Mouse (Mus musculus) midbrain, embryonic 14.5 days (tissue): ENCODE data around the gene Irf2bp1. TPM values are rescaled to one million over a fixed set of nuclear protein-coding genes. Genes with fewer than 3 reads are reported as not detected.
A peak's percentile ranks its signal among the peaks of the same experiment; 100 is the strongest.

Source experiments
- ATAC-seq: fragments of 200-750 bp; cut with Nextera tagmentation; 2 replicates; pipeline ENCODE4 v1.8.0; 2017; ENCODE audit warnings: moderate number of reproducible peaks, moderate library complexity; ENCODE audit not compliant: low FRiP score, low TSS enrichment
- DNase-seq: peaks from one replicate; pipeline ENCODE4 v3.0.0-alpha.2; 2015
- H3K27ac ChIP-seq: fragments of 300-500 bp; sonication (generic); replicated peaks from 2 replicates; pipeline ENCODE4 v1.5.1; 2014; ENCODE audit warnings: mild to moderate bottlenecking, low read depth, low read length, moderate library complexity
- H3K27me3 ChIP-seq: fragments of 300-500 bp; sonication (generic); 2 replicates; pipeline ENCODE4 v1.6.1; 2014; ENCODE audit warnings: low read length, control low read depth, mixed read lengths; ENCODE audit not compliant: control insufficient read depth, insufficient read depth
- H3K36me3 ChIP-seq: fragments of 300-500 bp; sonication (generic); 2 replicates; pipeline ENCODE4 v1.6.1; 2014; ENCODE audit warnings: low read length, control low read depth; ENCODE audit not compliant: control insufficient read depth, insufficient read depth
- H3K4me1 ChIP-seq: fragments of 300-500 bp; sonication (generic); 2 replicates; pipeline ENCODE4 v1.6.1; 2014; ENCODE audit warnings: mild to moderate bottlenecking, antibody characterized with exemption, low read length, control low read depth; ENCODE audit not compliant: control insufficient read depth, insufficient read depth
- H3K4me2 ChIP-seq: fragments of 300-500 bp; sonication (generic); 2 replicates; pipeline ENCODE4 v1.6.1; 2014; ENCODE audit warnings: mild to moderate bottlenecking, low read length, moderate library complexity
- H3K4me3 ChIP-seq: fragments of 300-500 bp; sonication (generic); replicated peaks from 2 replicates; pipeline ENCODE4 v1.5.1; 2014; ENCODE audit warnings: low read depth, low read length
- H3K9ac ChIP-seq: fragments of 300-500 bp; sonication (generic); replicated peaks from 2 replicates; pipeline ENCODE4 v1.6.1; 2014; ENCODE audit warnings: mild to moderate bottlenecking, low read length, moderate library complexity
- H3K9me3 ChIP-seq: fragments of 300-500 bp; sonication (generic); 2 replicates; pipeline ENCODE4 v1.6.1; 2016; ENCODE audit warnings: low read length, control low read depth, mixed read lengths; ENCODE audit not compliant: control insufficient read depth
- WGBS: fragments of 180-500 bp; shearing (Covaris S2); extraction: QIAGEN DNeasy Blood & Tissue Kit; methylation state at CpG from one replicate; pipeline ENCODE4 v1.1.7; 2014; 5-methylcytosine and 5-hydroxymethylcytosine counted together
- polyA plus RNA-seq: library from polyadenylated mRNA; unstranded; fragments of >200 nt; fragmentation: Nextera tagmentation; extraction: Ambion mirVana; gene quantifications from 2 replicates; pipeline ENCODE4 v1.2.1, GENCODE M21; 2014

The Irf2bp1 gene
- polyA plus RNA-seq, 1 experiment from 2014 or later, result 30.8 TPM

- ATAC-seq (peak; percentile 62), DNase-seq (peak; percentile 95)
- Histone ChIP-seq H3K9ac (peak overlapping the region; percentile 50), H3K4me2 (peak overlapping the region; percentile 58), H3K27ac (peak overlapping the region; percentile 15; the same call in 1 of the 2 replicates), H3K9me3 (no peaks in the 10 kb centered on the region), H3K36me3 (peaks cover 32% of the 10 kb centered on the region), H3K4me3 (peak overlapping the region; percentile 35), H3K4me1 (peaks cover 29% of the 10 kb centered on the region), H3K27me3 (no peaks in the 10 kb centered on the region)
- 2% methylated on average over 17 of the region's 17 CpGs for WGBS
Observed at GRCm38 (mm10) chr7:19002848-19003498, 871 bp upstream of the Irf2bp1 start.

- Histone ChIP-seq H3K4me3 (peak overlapping the region; percentile 90), H3K4me1 (peaks cover 29% of the 10 kb centered on the region), H3K27ac (peak overlapping the region; percentile 89), H3K27me3 (no peaks in the 10 kb centered on the region), H3K4me2 (peak overlapping the region; percentile 100), H3K9ac (peak overlapping the region; percentile 89), H3K9me3 (no peaks in the 10 kb centered on the region), H3K36me3 (peaks cover 32% of the 10 kb centered on the region)
- ATAC-seq (0 out of 2 replicates have a peak, but pooled peaks have one; percentile 0), DNase-seq (peak; percentile 28)
- 8% methylated on average over 31 of the region's 34 CpGs for WGBS
Observed at GRCm38 (mm10) chr7:19004631-19005079, 811 bp downstream of the Irf2bp1 start.

- H3K4me1 ChIP-seq, result peaks cover 29% of the 10 kb centered on the region
- 82% methylated on average over 34 of the region's 34 CpGs for WGBS
- peak overlapping the region; percentile 90; the same call in 1 of the 2 replicates for H3K4me3 ChIP-seq
- DNase-seq, result no peak
- H3K9ac ChIP-seq, result peak overlapping the region; percentile 7; the same call in 1 of the 2 replicates
- peaks cover 32% of the 10 kb centered on the region for H3K36me3 ChIP-seq
- H3K27ac ChIP-seq, result 0 out of 2 replicates have a peak overlapping the region, but pooled peaks have one; percentile 14
- no peaks in the 10 kb centered on the region for H3K9me3 ChIP-seq
- peak overlapping the region; percentile 100 for H3K4me2 ChIP-seq
- no peak for ATAC-seq
- H3K27me3 ChIP-seq, result no peaks in the 10 kb centered on the region
Observed at GRCm38 (mm10) chr7:19005417-19006121, 1.7 kb downstream of the Irf2bp1 start.

GRCm38 (mm10) chr7:19006476-19006875, 2.6 kb downstream of the Irf2bp1 start:
- H3K4me2 ChIP-seq, result peak overlapping the region; percentile 100
- H3K27ac ChIP-seq, result 0 out of 2 replicates have a peak overlapping the region, but pooled peaks have one; percentile 14
- H3K27me3 ChIP-seq, result no peaks in the 10 kb centered on the region
- 8% methylated on average over 12 of the region's 12 CpGs for WGBS
- no peaks in the 10 kb centered on the region for H3K9me3 ChIP-seq
- H3K4me1 ChIP-seq, result peaks cover 29% of the 10 kb centered on the region
- 0 out of 2 replicates have a peak overlapping the region, but pooled peaks have one; percentile 12 for H3K4me3 ChIP-seq
- H3K9ac ChIP-seq, result no peak overlapping the region
- H3K36me3 ChIP-seq, result peaks cover 28% of the 10 kb centered on the region
- peak; percentile 94 for DNase-seq
- ATAC-seq, result no peak

GRCm38 (mm10) chr7:19007026-19007977, 3.5 kb downstream of the Irf2bp1 start:
- 0 out of 2 replicates have a peak overlapping the region, but pooled peaks have one; percentile 9 for H3K9ac ChIP-seq
- 86% methylated on average over 13 of the region's 13 CpGs for WGBS
- H3K4me1 ChIP-seq, result peaks cover 31% of the 10 kb centered on the region
- ATAC-seq, result no peak
- no peak overlapping the region for H3K4me2 ChIP-seq
- H3K27me3 ChIP-seq, result no peaks in the 10 kb centered on the region
- H3K9me3 ChIP-seq, result no peaks in the 10 kb centered on the region
- H3K27ac ChIP-seq, result no peak overlapping the region
- no peak overlapping the region for H3K4me3 ChIP-seq
- no peak for DNase-seq
- peaks cover 28% of the 10 kb centered on the region for H3K36me3 ChIP-seq

- Histone ChIP-seq H3K4me3 (no peak overlapping the region), H3K27me3 (no peaks in the 10 kb centered on the region), H3K9me3 (no peaks in the 10 kb centered on the region), H3K36me3 (peaks cover 21% of the 10 kb centered on the region), H3K27ac (no peak overlapping the region), H3K9ac (no peak overlapping the region), H3K4me2 (no peak overlapping the region), H3K4me1 (peaks cover 21% of the 10 kb centered on the region)
- ATAC-seq, result no peak
- 80% methylated on average over 7 of the region's 7 CpGs for WGBS
- no peak for DNase-seq
Observed at GRCm38 (mm10) chr7:19010581-19010980, 6.7 kb downstream of the Irf2bp1 start.

GRCm38 (mm10) chr7:19012025-19012621, 8.3 kb downstream of the Irf2bp1 start:
- Histone ChIP-seq H3K27me3 (no peaks in the 10 kb centered on the region), H3K36me3 (peaks cover 8% of the 10 kb centered on the region), H3K27ac (no peak overlapping the region), H3K4me1 (peaks cover 8% of the 10 kb centered on the region; the same call in 1 of the 2 replicates), H3K9me3 (no peaks in the 10 kb centered on the region), H3K4me2 (peak overlapping the region; percentile 49), H3K9ac (peak overlapping the region; percentile 54; the same call in 1 of the 2 replicates), H3K4me3 (peak overlapping the region; percentile 15; the same call in 1 of the 2 replicates)
- WGBS, result 3% methylated on average over 27 of the region's 31 CpGs
- DNase-seq, result peak; percentile 26
- ATAC-seq, result no peak
